Mouse (Mus musculus): ENCODE data around the gene Rpl5.

GRCm38 (mm10) chr5:107947548-107947947 lies 47.2 kb downstream of the Rpl5 start:
- no peak for TF ChIP-seq GATA1 (IDR thresholded peaks at IDR 0.05; ENCODE audit: low read length)
- TF ChIP-seq TAL1 (IDR thresholded peaks at IDR 0.05; ENCODE audit: low read length): no peak

All from erythroblast, embryonic 14.5 days (primary cell).